Mouse (Mus musculus) small intestine, adult 2 months (tissue): ENCODE measurements around the gene Dcbld2.

ENCODE experiments used
- CTCF ChIP-seq: fragments of 200-500 bp; IDR thresholded peaks from 2 replicates; pipeline ENCODE4 v1.5.1; 2012; ENCODE audit warnings: low read depth, mild to moderate bottlenecking, control low read depth, inconsistent platforms, low read length, moderate library complexity, mixed read lengths; ENCODE audit not compliant: insufficient replicate concordance, insufficient read length; ENCODE audit errors: extremely low read depth
- POLR2A ChIP-seq: fragments of 200-500 bp; IDR thresholded peaks from 2 replicates; pipeline ENCODE4 v1.6.1; 2012; ENCODE audit warnings: low read depth, mild to moderate bottlenecking, control low read depth, inconsistent platforms, low read length, moderate library complexity

DNA sequence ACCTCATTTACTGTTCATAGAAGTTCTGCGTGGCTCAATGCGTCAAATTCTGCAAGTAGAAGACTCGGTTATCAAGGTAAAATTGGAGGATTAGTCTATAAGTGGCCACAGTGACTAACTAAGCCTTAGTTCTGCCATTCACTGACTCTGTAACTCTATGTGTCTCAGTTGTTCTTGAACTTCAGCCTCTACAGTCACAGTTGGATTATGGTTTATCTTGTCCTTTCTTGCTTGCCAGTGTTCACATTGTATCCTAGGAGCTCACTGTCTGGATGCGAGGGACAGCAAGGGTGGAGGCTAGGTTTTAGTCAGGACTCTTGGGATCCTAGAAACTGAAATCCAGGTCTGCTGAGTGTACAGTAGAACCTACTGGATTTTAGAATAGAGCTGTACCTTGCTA lies 6.6 kb downstream of the Dcbld2 start:
- no peak for TF ChIP-seq CTCF
- TF ChIP-seq POLR2A = no peak
